Mouse (Mus musculus) stomach, postnatal 0 days (tissue): Measurements from ENCODE around the gene Bbs4.

Experiments used
- CTCF ChIP-seq: IDR thresholded peaks from 2 replicates; pipeline ENCODE4 v1.5.1; 2016; ENCODE audit warnings: antibody characterized with exemption, low read depth, mild to moderate bottlenecking, moderate library complexity
- EP300 ChIP-seq: optimal IDR thresholded peaks from 2 replicates; pipeline ENCODE3; 2016; ENCODE audit warnings: antibody characterized with exemption

DNA sequence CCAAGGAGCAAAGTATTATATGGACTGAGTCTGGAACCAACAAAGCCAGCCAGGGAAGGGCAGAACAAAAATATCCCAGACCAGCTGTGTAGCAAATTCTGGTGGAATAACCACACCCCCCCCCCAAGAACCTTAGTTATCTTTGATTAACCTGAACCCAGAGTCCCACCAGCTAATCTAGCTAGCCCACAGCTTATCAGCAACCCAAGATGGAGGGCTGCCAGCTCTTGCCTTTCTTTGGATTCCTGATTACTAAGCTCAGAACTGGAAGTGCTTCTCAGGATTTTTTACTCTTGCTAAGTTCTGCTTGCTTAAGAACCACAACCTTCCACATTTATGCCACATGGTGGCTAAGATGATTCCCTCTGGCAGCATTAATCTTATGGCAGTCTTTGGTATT lies 29.0 kb downstream of the Bbs4 start:
- TF ChIP-seq CTCF = no peak
- no peak for TF ChIP-seq EP300
